Mouse (Mus musculus): ENCODE results near the gene Gm49450. TPM values are rescaled to one million over a fixed set of nuclear protein-coding genes. Genes with fewer than 3 reads are reported as not detected.

Gm49450 gene
- polyA plus RNA-seq, 1 experiment, result 0.35 TPM

- Histone ChIP-seq H3K27ac (ENCODE audit: insufficient read depth, low read length) (no peak overlapping the region), H3K4me3 (ENCODE audit: insufficient read depth, low read length) (peak overlapping the region; percentile 3; the same call in 1 of the 2 replicates), H3K4me1 (ENCODE audit: control insufficient read depth, insufficient read depth, low read length) (peaks cover 3% of the 10 kb centered on the region)
- TF ChIP-seq CTCF (IDR thresholded peaks at IDR 0.05; ENCODE audit: extremely low read depth, insufficient read depth, low read length), result no peak
- TF ChIP-seq POLR2A (IDR thresholded peaks at IDR 0.05; ENCODE audit: extremely low read depth, insufficient read depth, low read length), result no peak
Measured at GRCm38 (mm10) chr15:98895635-98896589, 57.4 kb downstream of the Gm49450 start.

GRCm38 (mm10) chr15:98894746-98895634 is 58.4 kb downstream of the Gm49450 start:
- Histone ChIP-seq H3K4me3 (ENCODE audit: insufficient read depth, low read length) (peak overlapping the region; percentile 44; the same call in 1 of the 2 replicates), H3K27ac (ENCODE audit: insufficient read depth, low read length) (no peak overlapping the region), H3K4me1 (ENCODE audit: control insufficient read depth, insufficient read depth, low read length) (peaks cover 3% of the 10 kb centered on the region)
- no peak for TF ChIP-seq CTCF (IDR thresholded peaks at IDR 0.05; ENCODE audit: extremely low read depth, insufficient read depth, low read length)
- no peak for TF ChIP-seq POLR2A (IDR thresholded peaks at IDR 0.05; ENCODE audit: extremely low read depth, insufficient read depth, low read length)

GRCm38 (mm10) chr15:98893940-98894745 is 59.2 kb downstream of the Gm49450 start, which contains the start of gene Rhebl1:
TSS of gene Rhebl1 (minus strand) at chr15:98894540.
- Histone ChIP-seq H3K4me3 (ENCODE audit: insufficient read depth, low read length) (peak within 1 kb of the TSS; percentile 44), H3K27ac (ENCODE audit: insufficient read depth, low read length) (no peak within 1 kb of the TSS), H3K4me1 (ENCODE audit: control insufficient read depth, insufficient read depth, low read length) (peaks cover 3% of the 10 kb centered on the region)
- TF ChIP-seq POLR2A (IDR thresholded peaks at IDR 0.05; ENCODE audit: extremely low read depth, insufficient read depth, low read length) (no peak), CTCF (IDR thresholded peaks at IDR 0.05; ENCODE audit: extremely low read depth, insufficient read depth, low read length) (no peak)

- no peak overlapping the region for H3K27ac ChIP-seq (ENCODE audit: insufficient read depth, low read length)
- peaks cover 3% of the 10 kb centered on the region for H3K4me1 ChIP-seq (ENCODE audit: control insufficient read depth, insufficient read depth, low read length)
- TF ChIP-seq POLR2A (IDR thresholded peaks at IDR 0.05; ENCODE audit: extremely low read depth, insufficient read depth, low read length) (no peak), CTCF (IDR thresholded peaks at IDR 0.05; ENCODE audit: extremely low read depth, insufficient read depth, low read length) (no peak)
- H3K4me3 ChIP-seq (ENCODE audit: insufficient read depth, low read length), result no peak overlapping the region
Measured at GRCm38 (mm10) chr15:98893036-98893435, 60.3 kb downstream of the Gm49450 start.

- no peak for TF ChIP-seq POLR2A (IDR thresholded peaks at IDR 0.05; ENCODE audit: extremely low read depth, insufficient read depth, low read length)
- peak; percentile 98 for TF ChIP-seq CTCF (IDR thresholded peaks at IDR 0.05; ENCODE audit: extremely low read depth, insufficient read depth, low read length)
- Histone ChIP-seq H3K27ac (ENCODE audit: insufficient read depth, low read length) (no peak overlapping the region), H3K4me1 (ENCODE audit: control insufficient read depth, insufficient read depth, low read length) (peaks cover 3% of the 10 kb centered on the region), H3K4me3 (ENCODE audit: insufficient read depth, low read length) (no peak overlapping the region)
Measured at GRCm38 (mm10) chr15:98891907-98892606, 61.3 kb downstream of the Gm49450 start.

- TF ChIP-seq CTCF (IDR thresholded peaks at IDR 0.05; ENCODE audit: extremely low read depth, insufficient read depth, low read length), result no peak
- H3K4me3 ChIP-seq (ENCODE audit: insufficient read depth, low read length), result no peak overlapping the region
- H3K4me1 ChIP-seq (ENCODE audit: control insufficient read depth, insufficient read depth, low read length), result peaks cover 3% of the 10 kb centered on the region
- H3K27ac ChIP-seq (ENCODE audit: insufficient read depth, low read length), result no peak overlapping the region
Measured at GRCm38 (mm10) chr15:98891198-98891742, 62.1 kb downstream of the Gm49450 start.

- no peaks in the 10 kb centered on the region for H3K4me1 ChIP-seq (ENCODE audit: control insufficient read depth, insufficient read depth, low read length)
- no peak for TF ChIP-seq POLR2A (IDR thresholded peaks at IDR 0.05; ENCODE audit: extremely low read depth, insufficient read depth, low read length)
- no peak for TF ChIP-seq CTCF (IDR thresholded peaks at IDR 0.05; ENCODE audit: extremely low read depth, insufficient read depth, low read length)
- no peak overlapping the region for H3K4me3 ChIP-seq (ENCODE audit: insufficient read depth, low read length)
- no peak overlapping the region for H3K27ac ChIP-seq (ENCODE audit: insufficient read depth, low read length)
Measured at GRCm38 (mm10) chr15:98887526-98887925, 65.8 kb downstream of the Gm49450 start.

- TF ChIP-seq POLR2A (IDR thresholded peaks at IDR 0.05; ENCODE audit: extremely low read depth, insufficient read depth, low read length) (no peak), CTCF (IDR thresholded peaks at IDR 0.05; ENCODE audit: extremely low read depth, insufficient read depth, low read length) (no peak)
- Histone ChIP-seq H3K27ac (ENCODE audit: insufficient read depth, low read length) (no peak overlapping the region), H3K4me3 (ENCODE audit: insufficient read depth, low read length) (no peak overlapping the region), H3K4me1 (ENCODE audit: control insufficient read depth, insufficient read depth, low read length) (no peaks in the 10 kb centered on the region)
Measured at GRCm38 (mm10) chr15:98886667-98887387, 66.5 kb downstream of the Gm49450 start.
